Mouse (Mus musculus) neutrophil, adult 59 days (primary cell): ENCODE data around the gene Crisp3. TPM values are rescaled to one million over a fixed set of nuclear protein-coding genes. Genes with fewer than 3 reads are reported as not detected.

ENCODE experiments used
- total RNA-seq, 2 experiments: library from RNA; stranded (reverse); gene quantifications; 1 replicate in 1 of 2; 2 replicates in 1 of 2; pipeline ENCODE4 v1.2.4; 2023

Crisp3 gene
- not detected for total RNA-seq

GRCm38 (mm10) chr17:40242135-40242534 is at the start of gene Crisp3:
TSS of gene Crisp3 (minus strand) at chr17:40242288.

GRCm38 (mm10) chr17:40208540-40208939 is 33.5 kb downstream of the Crisp3 start, which contains the start of gene Pgk2:
TSS of gene Pgk2 (minus strand) at chr17:40208640.

Other genes with a start within 250 kb of the Crisp3 start
- gene AC192777.2, start 146.8 kb downstream of the Crisp3 start, total RNA-seq = not detected
- not detected for gene Pgk2, start 33.6 kb downstream of the Crisp3 start, total RNA-seq
- not detected for gene Crisp1, start 76.9 kb upstream of the Crisp3 start, total RNA-seq